Mouse (Mus musculus) E14TG2a.4 (cell line): Measurements from ENCODE around the gene Tbc1d14.

ENCODE experiments used
- CTCF ChIP-seq: conservative IDR thresholded peaks from 2 replicates; pipeline ENCODE4 v1.5.1; 2014; ENCODE audit warnings: low read length
- POU5F1 ChIP-seq: IDR thresholded peaks from 2 replicates; pipeline ENCODE4 v1.6.1; 2014; ENCODE audit warnings: low read length, borderline replicate concordance

DNA sequence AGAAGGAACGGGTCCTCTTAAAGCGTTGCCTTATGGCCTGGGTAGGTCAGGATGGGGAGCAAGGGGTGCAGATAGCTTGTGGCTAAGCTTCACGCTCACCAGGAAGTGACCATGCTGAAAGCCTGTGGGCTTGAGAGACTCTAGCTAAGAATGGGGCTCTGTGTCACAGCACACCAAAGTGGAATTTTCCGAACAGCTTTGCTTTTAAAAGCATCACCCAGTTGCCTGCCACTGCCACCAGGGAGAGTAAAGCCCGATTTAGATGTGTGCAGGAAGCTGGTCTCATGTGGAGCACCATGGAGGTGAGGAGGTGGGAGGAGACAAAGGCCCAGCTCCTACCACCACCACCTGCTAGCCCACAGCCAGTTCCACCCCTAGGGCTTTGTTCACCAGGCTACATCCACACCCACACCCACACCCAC, 2.6 kb downstream of the Tbc1d14 start:
- TF ChIP-seq CTCF (no peak), POU5F1 (no peak)
